Mouse (Mus musculus): ENCODE data around the gene Cela1.

- no peak for TF ChIP-seq CTCF (IDR thresholded peaks at IDR 0.05; ENCODE audit: extremely low read depth, insufficient read depth, low read length)
- no peak for TF ChIP-seq POLR2A (IDR thresholded peaks at IDR 0.05; ENCODE audit: extremely low read depth, insufficient read depth, low read length)
Observed at GRCm38 (mm10) chr15:100694406-100694805, 6.7 kb upstream of the Cela1 start.
